Mouse (Mus musculus): ENCODE measurements around the gene Gm49318. TPM values are rescaled to one million over a fixed set of nuclear protein-coding genes. Genes with fewer than 3 reads are reported as not detected.

Gene Gm49318
- not detected in 2 replicates for polyA plus RNA-seq (2012; ENCODE audit: low replicate concordance)

GRCm38 (mm10) chr9:22070791-22071573 is at the start of gene Gm49318, which contains the start of gene Zfp653:
Gene Gm49318, minus strand, starts transcription at chr9:22071259.
Gene Zfp653, minus strand, starts transcription at chr9:22071376.

GRCm38 (mm10) chr9:22116740-22117426 is 45.8 kb upstream of the Gm49318 start, which contains the start of gene Elof1:
Gene Elof1, minus strand, starts transcription at chr9:22117172.

GRCm38 (mm10) chr9:22098993-22099696 is 28.1 kb upstream of the Gm49318 start, which contains the start of gene Cnn1:
Gene Cnn1, plus strand, starts transcription at chr9:22099216.

GRCm38 (mm10) chr9:22085022-22085834 is 14.2 kb upstream of the Gm49318 start, which contains the start of gene Ecsit:
Gene Ecsit, minus strand, starts transcription at chr9:22085438.

GRCm38 (mm10) chr9:22051958-22052254 is 19.2 kb downstream of the Gm49318 start, which contains the start of gene Elavl3:
Gene Elavl3, minus strand, starts transcription at chr9:22052023.

GRCm38 (mm10) chr9:22002194-22003162 is 68.6 kb downstream of the Gm49318 start, which contains the start of the genes Ccdc151 and Prkcsh:
Gene Ccdc151, minus strand, starts transcription at chr9:22002634.
Gene Prkcsh, plus strand, starts transcription at chr9:22002806.

GRCm38 (mm10) chr9:21989230-21990110 is 81.6 kb downstream of the Gm49318 start, which contains the start of gene Rgl3:
Gene Rgl3, minus strand, starts transcription at chr9:21989446.

Other genes starting within 250 kb of the Gm49318 start
- gene Angptl8, start 235.7 kb downstream of the Gm49318 start, polyA plus RNA-seq (2012; ENCODE audit: low replicate concordance), result not detected in 2 replicates
- gene Dock6, start 218.6 kb downstream of the Gm49318 start, polyA plus RNA-seq (2012; ENCODE audit: low replicate concordance), result 4.1 and 4.6 TPM in 2 replicates
- 2.8 and 3.1 TPM in 2 replicates for gene Rab3d, start 153.1 kb downstream of the Gm49318 start, polyA plus RNA-seq (2012; ENCODE audit: low replicate concordance)
- 0.15 and 0.30 TPM in 2 replicates for gene Ccdc159, start 143.8 kb downstream of the Gm49318 start, polyA plus RNA-seq (2012; ENCODE audit: low replicate concordance)
- gene Tmem205, start 143.7 kb downstream of the Gm49318 start, polyA plus RNA-seq (2012; ENCODE audit: low replicate concordance), result 7.7 and 9.7 TPM in 2 replicates
- gene Plppr2, start 134.2 kb downstream of the Gm49318 start, polyA plus RNA-seq (2012; ENCODE audit: low replicate concordance), result 2.7 and 3.5 TPM in 2 replicates
- 5.8 and 8.2 TPM in 2 replicates for gene Swsap1, start 115.5 kb downstream of the Gm49318 start, polyA plus RNA-seq (2012; ENCODE audit: low replicate concordance)
- gene Epor, start 107.8 kb downstream of the Gm49318 start, polyA plus RNA-seq (2012; ENCODE audit: low replicate concordance), result 411 and 740 TPM in 2 replicates
- gene Rgl3, start 81.8 kb downstream of the Gm49318 start, polyA plus RNA-seq (2012; ENCODE audit: low replicate concordance), result 3.8 and 4.2 TPM in 2 replicates
- not detected in 2 replicates for gene Ccdc151, start 68.6 kb downstream of the Gm49318 start, polyA plus RNA-seq (2012; ENCODE audit: low replicate concordance)
- gene Prkcsh, start 68.5 kb downstream of the Gm49318 start, polyA plus RNA-seq (2012; ENCODE audit: low replicate concordance), result 89.7 and 142 TPM in 2 replicates
- 0.05 TPM in 1 of 2 replicates, not detected in the other for gene Elavl3, start 19.2 kb downstream of the Gm49318 start, polyA plus RNA-seq (2012; ENCODE audit: low replicate concordance)
- gene Zfp653, start 117 bp upstream of the Gm49318 start, polyA plus RNA-seq (2012; ENCODE audit: low replicate concordance), result 19.9 and 36.2 TPM in 2 replicates
- 15.6 and 32.9 TPM in 2 replicates for gene Ecsit, start 14.2 kb upstream of the Gm49318 start, polyA plus RNA-seq (2012; ENCODE audit: low replicate concordance)
- gene Cnn1, start 28.0 kb upstream of the Gm49318 start, polyA plus RNA-seq (2012; ENCODE audit: low replicate concordance), result not detected in 2 replicates
- gene Elof1, start 45.9 kb upstream of the Gm49318 start, polyA plus RNA-seq (2012; ENCODE audit: low replicate concordance), result 20.8 and 209 TPM in 2 replicates
- 101 and 225 TPM in 2 replicates for gene Acp5, start 64.5 kb upstream of the Gm49318 start, polyA plus RNA-seq (2012; ENCODE audit: low replicate concordance)
- 38.8 and 41.8 TPM in 2 replicates for gene Pigyl, start 85.6 kb upstream of the Gm49318 start, polyA plus RNA-seq (2012; ENCODE audit: low replicate concordance)
- not detected in 2 replicates for gene Zfp872, start 116.8 kb upstream of the Gm49318 start, polyA plus RNA-seq (2012; ENCODE audit: low replicate concordance)
- gene Zfp809, start 154.5 kb upstream of the Gm49318 start, polyA plus RNA-seq (2012; ENCODE audit: low replicate concordance), result 4.1 and 5.4 TPM in 2 replicates
- 0.12 and 0.36 TPM in 2 replicates for gene Zfp599, start 188.6 kb upstream of the Gm49318 start, polyA plus RNA-seq (2012; ENCODE audit: low replicate concordance)
- gene Zfp810, start 236.4 kb upstream of the Gm49318 start, polyA plus RNA-seq (2012; ENCODE audit: low replicate concordance), result 2.2 and 2.7 TPM in 2 replicates